Mouse (Mus musculus) midbrain, embryonic 15.5 days (tissue): Measurements from ENCODE around the gene Psd4. TPM values are rescaled to one million over a fixed set of nuclear protein-coding genes. Genes with fewer than 3 reads are reported as not detected.

ENCODE experiments used
- ATAC-seq: fragments of 200-750 bp; cut with Nextera tagmentation; replicated peaks from 2 replicates; pipeline ENCODE4 v1.8.0; 2017; ENCODE audit warnings: moderate TSS enrichment
- H3K27ac ChIP-seq: fragments of 300-500 bp; sonication (generic); 2 replicates; pipeline ENCODE4 v1.5.1; 2015; ENCODE audit warnings: mild to moderate bottlenecking, inconsistent platforms
- H3K27me3 ChIP-seq: fragments of 300-500 bp; sonication (generic); replicated peaks from 2 replicates; pipeline ENCODE4 v1.6.1; 2015; ENCODE audit warnings: inconsistent platforms
- H3K36me3 ChIP-seq: fragments of 300-500 bp; sonication (generic); replicated peaks from 2 replicates; pipeline ENCODE4 v1.6.1; 2015; ENCODE audit warnings: inconsistent platforms
- H3K4me1 ChIP-seq: fragments of 300-500 bp; sonication (generic); 2 replicates; pipeline ENCODE4 v1.6.1; 2015; ENCODE audit warnings: inconsistent platforms
- H3K4me2 ChIP-seq: fragments of 300-500 bp; sonication (generic); 2 replicates; pipeline ENCODE4 v1.6.1; 2015; ENCODE audit warnings: inconsistent platforms, mild to moderate bottlenecking, moderate library complexity
- H3K4me3 ChIP-seq: fragments of 300-500 bp; sonication (generic); 2 replicates; pipeline ENCODE4 v1.5.1; 2015; ENCODE audit warnings: mild to moderate bottlenecking, inconsistent platforms
- H3K9ac ChIP-seq: fragments of 300-500 bp; sonication (generic); 2 replicates; pipeline ENCODE4 v1.6.1; 2015; ENCODE audit warnings: mild to moderate bottlenecking, inconsistent platforms
- H3K9me3 ChIP-seq: fragments of 300-500 bp; sonication (generic); 2 replicates; pipeline ENCODE4 v1.6.1; 2016; ENCODE audit warnings: inconsistent platforms
- WGBS: fragments of 180-500 bp; shearing (Covaris S2); methylation state at CpG from one replicate; pipeline ENCODE4 v1.1.7; 2015; ENCODE audit warnings: mixed read lengths; 5-methylcytosine and 5-hydroxymethylcytosine counted together
- polyA plus RNA-seq: library from polyadenylated mRNA; unstranded; fragments of >200 nt; fragmentation: Nextera tagmentation; extraction: Ambion mirVana; gene quantifications from 2 replicates; pipeline ENCODE4 v1.2.1, GENCODE M21; 2015

Gene Psd4
- polyA plus RNA-seq, 1 experiment from 2014 or later: 0.72 TPM

DNA sequence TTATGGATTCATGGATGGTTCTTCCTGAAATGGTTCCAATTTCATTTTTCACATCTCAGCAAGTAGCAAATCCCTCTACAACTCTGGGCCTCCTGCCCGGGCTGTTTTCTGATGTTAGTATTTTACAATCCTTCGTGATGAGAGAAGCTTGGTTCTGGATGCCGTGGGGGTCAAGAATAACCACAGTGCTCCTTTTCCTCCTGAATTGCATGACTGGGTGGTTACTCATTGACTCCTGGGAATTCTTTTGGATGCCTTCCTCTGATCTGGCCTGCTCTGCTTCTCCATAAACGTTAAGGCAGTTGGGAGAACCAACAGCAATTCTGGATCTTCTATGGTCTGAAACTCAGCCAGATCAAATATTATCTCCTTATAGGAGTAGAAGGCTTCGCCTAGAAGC, 85.8 kb downstream of the Psd4 start:
- H3K27me3 ChIP-seq: no peaks in the 10 kb centered on the region
- no peak for ATAC-seq

GRCm38 (mm10) chr2:24454429-24455011, 87.1 kb downstream of the Psd4 start:
- Histone ChIP-seq H3K9me3 (no peaks in the 10 kb centered on the region), H3K36me3 (no peaks in the 10 kb centered on the region), H3K4me2 (no peak overlapping the region), H3K4me1 (peaks cover 7% of the 10 kb centered on the region; the same call in 1 of the 2 replicates), H3K4me3 (no peak overlapping the region), H3K9ac (no peak overlapping the region), H3K27me3 (no peaks in the 10 kb centered on the region), H3K27ac (no peak overlapping the region)
- no peak for ATAC-seq
- WGBS: 21% methylated on average over 1 of the region's 1 CpGs

More for the DNA sequence above, 85.8 kb downstream of the Psd4 start:
- Histone ChIP-seq H3K4me3 (no peak overlapping the region), H3K4me2 (no peak overlapping the region), H3K9ac (no peak overlapping the region), H3K27ac (no peak overlapping the region), H3K4me1 (peaks cover 7% of the 10 kb centered on the region; the same call in 1 of the 2 replicates), H3K9me3 (no peaks in the 10 kb centered on the region), H3K36me3 (no peaks in the 10 kb centered on the region)
- WGBS: 87% methylated on average over 5 of the region's 5 CpGs

- Histone ChIP-seq H3K9ac (no peak overlapping the region), H3K36me3 (no peaks in the 10 kb centered on the region), H3K27me3 (no peaks in the 10 kb centered on the region), H3K9me3 (no peaks in the 10 kb centered on the region), H3K4me3 (no peak overlapping the region), H3K4me2 (no peak overlapping the region), H3K4me1 (peaks cover 7% of the 10 kb centered on the region; the same call in 1 of the 2 replicates), H3K27ac (no peak overlapping the region)
- no peak for ATAC-seq
- WGBS: 42% methylated on average over 6 of the region's 6 CpGs
Measured at GRCm38 (mm10) chr2:24455057-24455855, 87.9 kb downstream of the Psd4 start.

DNA sequence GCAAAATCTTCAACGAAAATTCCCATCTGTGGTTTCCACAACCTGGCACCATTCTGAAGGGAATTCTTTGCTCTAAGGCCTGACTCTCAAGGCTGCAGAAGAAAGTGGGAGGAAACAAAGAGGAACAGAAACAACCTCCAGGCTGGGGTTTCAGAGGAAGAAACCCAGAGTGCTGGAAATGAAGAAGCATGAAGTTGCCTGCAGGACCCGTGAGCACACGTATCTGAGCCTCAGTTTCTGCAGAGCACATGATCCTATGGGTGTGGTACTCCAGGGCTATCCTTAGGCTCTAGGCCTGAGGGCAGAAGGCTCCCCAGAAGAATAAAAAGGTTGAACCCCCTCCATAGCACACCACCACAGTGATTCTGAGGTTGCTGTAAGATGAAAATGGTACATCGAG, 89.5 kb downstream of the Psd4 start:
- no peaks in the 10 kb centered on the region for H3K36me3 ChIP-seq
- no peak overlapping the region for H3K27ac ChIP-seq
- no peak for ATAC-seq
- H3K9me3 ChIP-seq: no peaks in the 10 kb centered on the region
- no peaks in the 10 kb centered on the region for H3K27me3 ChIP-seq
- peaks cover 7% of the 10 kb centered on the region; the same call in 1 of the 2 replicates for H3K4me1 ChIP-seq
- no peak overlapping the region for H3K4me2 ChIP-seq
- H3K4me3 ChIP-seq: no peak overlapping the region
- no peak overlapping the region for H3K9ac ChIP-seq
- WGBS: 76% methylated on average over 4 of the region's 4 CpGs

GRCm38 (mm10) chr2:24460112-24460807, 92.9 kb downstream of the Psd4 start:
- 42% methylated on average over 9 of the region's 9 CpGs for WGBS
- no peaks in the 10 kb centered on the region for H3K36me3 ChIP-seq
- no peak overlapping the region for H3K4me3 ChIP-seq
- no peaks in the 10 kb centered on the region for H3K9me3 ChIP-seq
- H3K27me3 ChIP-seq: no peaks in the 10 kb centered on the region
- no peak overlapping the region for H3K4me2 ChIP-seq
- H3K9ac ChIP-seq: no peak overlapping the region
- no peak for ATAC-seq
- no peak overlapping the region for H3K27ac ChIP-seq
- no peaks in the 10 kb centered on the region for H3K4me1 ChIP-seq

- no peak overlapping the region for H3K27ac ChIP-seq
- H3K9ac ChIP-seq: no peak overlapping the region
- 39% methylated on average over 2 of the region's 2 CpGs for WGBS
- H3K9me3 ChIP-seq: no peaks in the 10 kb centered on the region
- ATAC-seq: no peak
- H3K36me3 ChIP-seq: no peaks in the 10 kb centered on the region
- no peak overlapping the region for H3K4me3 ChIP-seq
- H3K4me2 ChIP-seq: no peak overlapping the region
- H3K4me1 ChIP-seq: no peaks in the 10 kb centered on the region
- H3K27me3 ChIP-seq: no peaks in the 10 kb centered on the region
Measured at GRCm38 (mm10) chr2:24460808-24461127, 93.4 kb downstream of the Psd4 start.

Other genes with a start within 250 kb of the Psd4 start
- gene Il1f8, start 214.4 kb upstream of the Psd4 start, polyA plus RNA-seq: not detected in 2 replicates
- gene Il1f9, start 181.1 kb upstream of the Psd4 start, polyA plus RNA-seq: not detected in 2 replicates
- not detected in 2 replicates for gene Il1f6, start 152.2 kb upstream of the Psd4 start, polyA plus RNA-seq
- not detected in 2 replicates for gene Il1f5, start 90.6 kb upstream of the Psd4 start, polyA plus RNA-seq
- not detected in 2 replicates for gene Il1f10, start 76.4 kb upstream of the Psd4 start, polyA plus RNA-seq
- 0.72 TPM in 1 of 2 replicates, not detected in the other for gene Il1rn, start 30.7 kb upstream of the Psd4 start, polyA plus RNA-seq
- gene Pax8, start 108.0 kb downstream of the Psd4 start, polyA plus RNA-seq: 3.3 and 3.6 TPM in 2 replicates